Mouse (Mus musculus): ENCODE measurements around the gene Entpd3.

DNA sequence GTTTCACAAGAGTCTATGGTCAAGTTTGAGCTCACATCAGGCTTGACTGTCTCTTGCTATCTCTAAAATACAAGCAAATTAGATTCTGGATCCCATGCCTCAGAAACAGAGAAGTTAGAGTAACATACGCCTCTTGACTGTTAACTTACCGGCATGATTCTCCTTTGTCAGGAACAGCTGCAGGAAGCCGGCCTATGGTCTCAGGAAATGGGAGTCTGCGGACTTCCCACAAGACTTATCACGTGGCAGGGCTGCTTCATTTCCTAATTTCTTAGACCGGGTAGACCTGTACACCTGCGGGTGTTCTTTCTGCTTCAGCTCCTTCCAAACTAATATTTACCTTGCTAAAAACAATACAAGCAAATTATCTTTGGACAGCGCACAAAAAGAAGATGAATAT, 22.9 kb upstream of the Entpd3 start:
- TF ChIP-seq CTCF (IDR thresholded peaks at IDR 0.05; ENCODE audit: insufficient read depth, low read depth, low read length): no peak
- TF ChIP-seq POLR2A (IDR thresholded peaks at IDR 0.05; ENCODE audit: insufficient read depth, low read depth, low read length): no peak
